Mouse (Mus musculus) cortical plate, adult 2 months (tissue): ENCODE measurements around the gene Efcab11.

Experiments
- CTCF ChIP-seq: fragments of 200-500 bp; IDR thresholded peaks from 2 replicates; pipeline ENCODE4 v1.5.1; 2011; ENCODE audit warnings: mild to moderate bottlenecking, control low read depth, low read length; ENCODE audit not compliant: insufficient read depth; ENCODE audit errors: extremely low read depth
- POLR2A ChIP-seq: fragments of 200-500 bp; IDR thresholded peaks from 2 replicates; pipeline ENCODE4 v1.6.1; 2011; ENCODE audit warnings: mild to moderate bottlenecking, low read length, control low read depth; ENCODE audit not compliant: insufficient read depth; ENCODE audit errors: extremely low read depth

DNA sequence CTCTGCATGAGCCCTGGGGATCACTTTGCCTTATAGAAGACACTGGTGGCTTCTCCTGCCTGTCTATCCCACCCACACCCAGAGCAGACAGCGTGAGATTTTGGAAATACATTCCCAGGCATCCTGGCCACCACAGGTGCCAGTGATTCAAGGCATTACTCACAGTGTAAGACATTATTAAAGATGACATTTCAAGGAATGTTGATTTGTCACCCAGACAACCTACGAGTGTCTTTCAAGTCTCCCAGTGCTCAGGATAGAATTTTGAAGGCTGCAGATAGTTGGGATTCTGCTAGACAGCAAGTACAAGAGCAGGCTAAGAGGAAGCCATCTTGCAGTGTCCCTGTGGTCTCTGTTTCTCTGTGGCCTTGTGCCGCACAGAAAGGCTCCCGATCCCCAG is 48.0 kb upstream of the Efcab11 start:
- no peak for TF ChIP-seq POLR2A
- no peak for TF ChIP-seq CTCF
